Mouse (Mus musculus): ENCODE data around the gene H13. TPM values are rescaled to one million over a fixed set of nuclear protein-coding genes. Genes with fewer than 3 reads are reported as not detected.
A peak's percentile ranks its signal among the peaks of the same experiment; 100 is the strongest.

H13 gene
- total and polyA plus RNA-seq, 2 experiments from 2014 or later: 166 to 177 TPM

GRCm38 (mm10) chr2:152700725-152701124 lies 31.5 kb downstream of the H13 start:
- Histone ChIP-seq H3K4me1 (ENCODE audit: insufficient read depth) (no peaks in the 10 kb centered on the region), H3K9ac (no peak overlapping the region), H3K4me2 (ENCODE audit: low read depth) (no peak overlapping the region), H3K4me3 (ENCODE audit: low read depth, low read length) (no peak overlapping the region), H3K9me3 (ENCODE audit: low read length) (no peaks in the 10 kb centered on the region), H3K27ac (ENCODE audit: low read depth, low read length) (no peak overlapping the region), H3K27me3 (ENCODE audit: insufficient read depth, low read length) (no peaks in the 10 kb centered on the region), H3K36me3 (ENCODE audit: insufficient read depth) (peaks cover 98% of the 10 kb centered on the region)
- 93% methylated on average over 8 of the region's 8 CpGs for WGBS
- ATAC-seq: no peak
- no peak for DNase-seq
- TF ChIP-seq CTCF (IDR thresholded peaks at IDR 0.05; ENCODE audit: low read depth): no peak

GRCm38 (mm10) chr2:152703596-152704255 lies 34.5 kb downstream of the H13 start:
- peaks cover 70% of the 10 kb centered on the region for H3K36me3 ChIP-seq (ENCODE audit: insufficient read depth)
- H3K4me2 ChIP-seq (ENCODE audit: low read depth): no peak overlapping the region
- H3K4me1 ChIP-seq (ENCODE audit: insufficient read depth): peaks cover 10% of the 10 kb centered on the region; the same call in 1 of the 2 replicates
- no peak for TF ChIP-seq CTCF (IDR thresholded peaks at IDR 0.05; ENCODE audit: low read depth)
- ATAC-seq: no peak
- no peak overlapping the region for H3K27ac ChIP-seq (ENCODE audit: low read depth, low read length)
- H3K9me3 ChIP-seq (ENCODE audit: low read length): no peaks in the 10 kb centered on the region
- 88% methylated on average over 21 of the region's 21 CpGs for WGBS
- no peak for DNase-seq
- H3K27me3 ChIP-seq (ENCODE audit: insufficient read depth, low read length): no peaks in the 10 kb centered on the region
- H3K9ac ChIP-seq: no peak overlapping the region
- no peak overlapping the region for H3K4me3 ChIP-seq (ENCODE audit: low read depth, low read length)

GRCm38 (mm10) chr2:152704256-152704605 lies 35.0 kb downstream of the H13 start:
- Histone ChIP-seq H3K4me1 (ENCODE audit: insufficient read depth) (peaks cover 10% of the 10 kb centered on the region; the same call in 1 of the 2 replicates), H3K4me2 (ENCODE audit: low read depth) (no peak overlapping the region), H3K27ac (ENCODE audit: low read depth, low read length) (no peak overlapping the region), H3K4me3 (ENCODE audit: low read depth, low read length) (no peak overlapping the region), H3K9me3 (ENCODE audit: low read length) (no peaks in the 10 kb centered on the region), H3K9ac (no peak overlapping the region), H3K27me3 (ENCODE audit: insufficient read depth, low read length) (no peaks in the 10 kb centered on the region), H3K36me3 (ENCODE audit: insufficient read depth) (peaks cover 66% of the 10 kb centered on the region)
- ATAC-seq (no peak), DNase-seq (no peak)
- WGBS: 78% methylated on average over 5 of the region's 5 CpGs
- no peak for TF ChIP-seq CTCF (IDR thresholded peaks at IDR 0.05; ENCODE audit: low read depth)

GRCm38 (mm10) chr2:152704811-152705370 lies 35.6 kb downstream of the H13 start:
- Histone ChIP-seq H3K4me2 (ENCODE audit: low read depth) (no peak overlapping the region), H3K9ac (no peak overlapping the region), H3K4me1 (ENCODE audit: insufficient read depth) (peaks cover 10% of the 10 kb centered on the region; the same call in 1 of the 2 replicates), H3K27me3 (ENCODE audit: insufficient read depth, low read length) (no peaks in the 10 kb centered on the region), H3K27ac (ENCODE audit: low read depth, low read length) (no peak overlapping the region), H3K4me3 (ENCODE audit: low read depth, low read length) (no peak overlapping the region), H3K9me3 (ENCODE audit: low read length) (no peaks in the 10 kb centered on the region), H3K36me3 (ENCODE audit: insufficient read depth) (peaks cover 60% of the 10 kb centered on the region)
- ATAC-seq: no peak
- 91% methylated on average over 14 of the region's 14 CpGs for WGBS
- no peak for DNase-seq
- no peak for TF ChIP-seq CTCF (IDR thresholded peaks at IDR 0.05; ENCODE audit: low read depth)

GRCm38 (mm10) chr2:152705993-152706571 lies 36.8 kb downstream of the H13 start:
- ATAC-seq: peak; percentile 70
- H3K9ac ChIP-seq: no peak overlapping the region
- WGBS: 50% methylated on average over 22 of the region's 22 CpGs
- H3K4me1 ChIP-seq (ENCODE audit: insufficient read depth): peaks cover 10% of the 10 kb centered on the region; the same call in 1 of the 2 replicates
- H3K4me2 ChIP-seq (ENCODE audit: low read depth): no peak overlapping the region
- H3K36me3 ChIP-seq (ENCODE audit: insufficient read depth): peaks cover 48% of the 10 kb centered on the region
- no peak overlapping the region for H3K4me3 ChIP-seq (ENCODE audit: low read depth, low read length)
- TF ChIP-seq CTCF (IDR thresholded peaks at IDR 0.05; ENCODE audit: low read depth): no peak
- H3K27ac ChIP-seq (ENCODE audit: low read depth, low read length): peak overlapping the region; percentile 57
- peak; percentile 66 for DNase-seq
- no peaks in the 10 kb centered on the region for H3K27me3 ChIP-seq (ENCODE audit: insufficient read depth, low read length)
- H3K9me3 ChIP-seq (ENCODE audit: low read length): no peaks in the 10 kb centered on the region

GRCm38 (mm10) chr2:152707186-152707585 lies 37.9 kb downstream of the H13 start:
- Histone ChIP-seq H3K4me1 (ENCODE audit: insufficient read depth) (peaks cover 10% of the 10 kb centered on the region; the same call in 1 of the 2 replicates), H3K4me2 (ENCODE audit: low read depth) (peak overlapping the region; percentile 61), H3K27me3 (ENCODE audit: insufficient read depth, low read length) (no peaks in the 10 kb centered on the region), H3K36me3 (ENCODE audit: insufficient read depth) (peaks cover 37% of the 10 kb centered on the region), H3K27ac (ENCODE audit: low read depth, low read length) (peak overlapping the region; percentile 85), H3K9ac (peak overlapping the region; percentile 68), H3K9me3 (ENCODE audit: low read length) (no peaks in the 10 kb centered on the region), H3K4me3 (ENCODE audit: low read depth, low read length) (peak overlapping the region; percentile 41)
- no peak for TF ChIP-seq CTCF (IDR thresholded peaks at IDR 0.05; ENCODE audit: low read depth)
- peak; percentile 2; the same call in 1 of the 2 replicates for ATAC-seq
- 19% methylated on average over 7 of the region's 7 CpGs for WGBS
- DNase-seq: no peak

- peak overlapping the region; percentile 68 for H3K9ac ChIP-seq
Observed at GRCm38 (mm10) chr2:152707627-152708026, 38.4 kb downstream of the H13 start.

More at GRCm38 (mm10) chr2:152707627-152708026, 38.4 kb downstream of the H13 start:
- DNase-seq: peak; percentile 83
- H3K27ac ChIP-seq (ENCODE audit: low read depth, low read length): peak overlapping the region; percentile 85
- H3K4me2 ChIP-seq (ENCODE audit: low read depth): peak overlapping the region; percentile 61
- no peaks in the 10 kb centered on the region for H3K27me3 ChIP-seq (ENCODE audit: insufficient read depth, low read length)
- peaks cover 32% of the 10 kb centered on the region for H3K36me3 ChIP-seq (ENCODE audit: insufficient read depth)
- TF ChIP-seq CTCF (IDR thresholded peaks at IDR 0.05; ENCODE audit: low read depth): peak; percentile 6; the same call in 1 of the 2 replicates
- 15% methylated on average over 31 of the region's 31 CpGs for WGBS
- no peaks in the 10 kb centered on the region for H3K9me3 ChIP-seq (ENCODE audit: low read length)
- H3K4me1 ChIP-seq (ENCODE audit: insufficient read depth): peaks cover 10% of the 10 kb centered on the region; the same call in 1 of the 2 replicates
- ATAC-seq: peak; percentile 89
- H3K4me3 ChIP-seq (ENCODE audit: low read depth, low read length): peak overlapping the region; percentile 41
